Mouse (Mus musculus): Measurements from ENCODE around the gene Taf5. TPM values are rescaled to one million over a fixed set of nuclear protein-coding genes. Genes with fewer than 3 reads are reported as not detected.

Gene Taf5
- total RNA-seq (2021): 1 to 10 TPM; 5.2 to 5.8 TPM
- long read RNA-seq, experiment 1, transcript Taf5-201 (11 exons, 3,260 nt): major isoform, 9 of 14 reads
- long read RNA-seq, experiment 1, partial matches to known transcripts: 4 of 14 reads
- long read RNA-seq, experiment 1, other reads (novel, unspliced or antisense): 1 of 14 reads
- long read RNA-seq, experiment 2, transcript Taf5-201 (11 exons, 3,260 nt): major isoform, 9 of 10 reads
- long read RNA-seq, experiment 2, partial matches to known transcripts: 0 of 10 reads
- long read RNA-seq, experiment 2, other reads (novel, unspliced or antisense): 1 of 10 reads

- intact Hi-C loops (cut with DNase I): loop anchor here (2.0 kb wide), 1 partner anchor 16 kb away; the partner anchor contains the start of gene Pcgf6
- DNase-seq (ENCODE audit: low spot score in 2 of 2): peak; percentile 96 to 97
Measured at GRCm38 (mm10) chr19:47067096-47067882, at the start of gene Taf5. Gene Taf5 (plus strand): TSS chr19:47067746.

GRCm38 (mm10) chr19:47017831-47018230 is 49.7 kb upstream of the Taf5 start:
- DNase-seq (ENCODE audit: low spot score in 2 of 2): no peak
- intact Hi-C loops (cut with DNase I): no loop called here

DNA sequence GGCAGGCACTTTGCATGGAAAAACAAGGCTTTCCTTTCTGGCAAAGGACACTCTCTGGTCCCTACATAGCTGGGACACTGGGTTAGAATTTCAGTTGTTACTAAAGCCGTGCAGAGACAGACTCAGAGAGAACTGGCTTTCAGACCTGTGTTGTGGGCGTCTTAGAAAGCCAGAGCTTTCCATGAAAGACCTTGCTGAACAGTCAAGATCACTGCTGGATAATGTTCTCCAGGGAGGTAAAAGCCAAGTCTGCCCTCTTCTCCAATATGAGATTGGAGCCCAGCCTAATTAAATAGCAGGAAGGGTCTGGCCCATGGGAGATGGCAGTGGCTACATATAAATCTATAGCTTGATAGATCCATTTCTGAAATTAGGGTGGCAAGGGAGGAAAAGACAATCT is 49.2 kb upstream of the Taf5 start:
- DNase-seq (ENCODE audit: low spot score in 2 of 2): no peak
- intact Hi-C loops (cut with DNase I): no loop called here

DNA sequence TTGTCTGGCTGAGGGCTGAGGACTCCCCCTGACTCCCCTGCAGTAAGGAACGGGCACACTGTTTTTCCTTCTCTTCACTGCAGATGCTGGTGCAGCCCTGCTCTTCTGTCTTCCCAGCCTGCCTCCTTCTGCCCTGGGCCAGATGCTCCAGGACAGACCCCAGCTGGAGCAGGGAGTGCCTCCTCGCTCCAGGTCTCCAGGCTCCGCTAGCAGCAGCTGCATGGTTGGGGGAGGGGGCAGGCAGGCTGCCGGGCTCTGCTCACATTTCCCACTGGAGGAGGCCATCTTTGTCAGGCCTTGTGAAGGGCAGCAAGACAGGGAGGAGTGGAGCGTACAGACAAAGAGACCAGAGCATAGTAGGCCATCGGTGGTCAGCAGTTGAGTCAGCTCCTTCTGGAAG is 48.2 kb upstream of the Taf5 start:
- no peak for DNase-seq (ENCODE audit: low spot score in 2 of 2)
- intact Hi-C loops (cut with DNase I): no loop called here

DNA sequence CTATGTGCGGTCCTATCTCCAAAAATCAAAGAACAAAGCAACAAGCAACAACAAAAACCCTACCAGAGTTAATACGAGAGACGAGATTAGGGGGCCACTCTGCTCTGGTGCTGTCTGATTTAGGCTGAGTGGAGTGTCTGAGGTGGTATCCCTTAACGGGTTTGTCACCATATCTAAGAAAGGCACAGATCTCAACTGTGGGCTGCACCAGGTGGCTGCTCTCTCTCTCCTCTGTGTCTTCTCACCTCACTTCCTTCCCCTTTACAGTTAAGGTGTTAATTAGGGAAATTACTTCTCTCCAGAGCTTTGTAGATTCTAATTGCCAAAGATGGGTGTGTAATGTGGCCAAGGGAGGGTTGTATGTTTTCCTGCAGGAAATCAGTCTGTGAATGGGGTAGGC is 44.8 kb upstream of the Taf5 start:
- no peak for DNase-seq (ENCODE audit: low spot score in 2 of 2)
- intact Hi-C loops (cut with DNase I): no loop called here

DNA sequence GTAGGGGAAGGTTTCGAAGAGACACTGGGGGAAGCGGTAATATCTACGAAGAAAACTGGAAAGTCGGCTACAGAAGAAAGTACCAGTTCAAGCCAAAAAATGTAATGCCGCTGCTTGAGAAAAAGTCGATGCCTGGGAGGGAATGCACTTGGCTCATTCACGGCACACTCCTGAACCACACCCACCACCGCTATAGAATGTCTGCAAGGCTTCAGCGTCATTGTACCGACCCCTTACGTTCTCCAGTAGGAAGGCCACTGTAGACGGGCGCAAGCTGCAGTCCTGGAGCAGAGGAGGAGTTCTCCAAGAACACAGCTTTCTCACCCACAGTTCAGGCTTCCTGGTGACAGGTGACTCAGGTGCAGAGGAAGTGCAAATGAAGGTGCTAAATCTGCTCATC is 44.0 kb upstream of the Taf5 start:
- intact Hi-C loops (cut with DNase I): no loop called here
- no peak for DNase-seq (ENCODE audit: low spot score in 2 of 2)

- DNase-seq (ENCODE audit: low spot score in 2 of 2): peak in 1 of 2 experiments; percentile 70
- intact Hi-C loops (cut with DNase I): no loop called here
Measured at GRCm38 (mm10) chr19:47024954-47025353, 42.6 kb upstream of the Taf5 start.

GRCm38 (mm10) chr19:47026513-47026912 is 41.0 kb upstream of the Taf5 start:
- intact Hi-C loops (cut with DNase I): no loop called here
- no peak for DNase-seq (ENCODE audit: low spot score in 2 of 2)

DNA sequence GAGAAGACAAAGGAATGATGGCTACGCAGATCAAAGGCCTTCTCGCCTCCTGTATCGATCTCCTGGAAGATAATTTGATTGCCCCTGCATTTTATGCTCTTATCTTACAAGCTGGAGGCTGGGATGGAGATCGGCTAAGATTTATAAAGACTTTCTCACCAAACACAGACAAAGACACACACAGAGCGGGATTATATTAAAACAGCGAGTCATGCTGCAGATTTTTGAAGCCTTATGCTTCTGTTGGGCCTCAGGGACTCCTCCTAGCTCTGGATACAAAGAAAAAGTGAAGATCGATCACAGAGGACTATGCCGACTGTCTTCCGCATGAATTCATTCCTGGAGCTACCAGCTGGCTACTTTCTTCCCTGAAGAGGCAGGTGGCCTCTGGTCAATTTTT is 37.8 kb upstream of the Taf5 start:
- DNase-seq (ENCODE audit: low spot score in 2 of 2): no peak
- intact Hi-C loops (cut with DNase I): no loop called here

DNA sequence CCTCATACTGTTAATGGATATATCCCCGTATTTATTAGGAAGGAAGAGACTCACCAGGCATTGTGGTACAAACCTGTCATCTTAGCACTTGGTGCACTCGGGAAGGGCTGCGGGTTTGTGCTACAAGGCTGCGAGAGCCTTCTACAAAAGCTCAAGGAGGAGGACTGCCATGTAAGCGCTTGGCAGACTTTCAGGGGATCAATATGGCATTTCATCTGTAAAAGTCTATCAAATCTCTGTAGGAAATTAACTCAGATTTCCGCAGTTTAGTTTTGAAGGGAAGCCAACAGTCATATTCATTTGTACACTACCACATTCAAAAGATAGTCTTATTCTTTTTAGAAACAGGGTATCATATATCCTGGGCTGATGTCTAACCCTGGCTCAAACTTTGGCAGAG is 35.8 kb upstream of the Taf5 start:
- DNase-seq (ENCODE audit: low spot score in 2 of 2): no peak
- intact Hi-C loops (cut with DNase I): no loop called here

- DNase-seq (ENCODE audit: low spot score in 2 of 2): peak in 1 of 2 experiments; percentile 39
- intact Hi-C loops (cut with DNase I): no loop called here
Measured at GRCm38 (mm10) chr19:47034916-47035315, 32.6 kb upstream of the Taf5 start.

GRCm38 (mm10) chr19:47036596-47036995 is 30.9 kb upstream of the Taf5 start:
- no peak for DNase-seq (ENCODE audit: low spot score in 2 of 2)
- intact Hi-C loops (cut with DNase I): no loop called here

DNA sequence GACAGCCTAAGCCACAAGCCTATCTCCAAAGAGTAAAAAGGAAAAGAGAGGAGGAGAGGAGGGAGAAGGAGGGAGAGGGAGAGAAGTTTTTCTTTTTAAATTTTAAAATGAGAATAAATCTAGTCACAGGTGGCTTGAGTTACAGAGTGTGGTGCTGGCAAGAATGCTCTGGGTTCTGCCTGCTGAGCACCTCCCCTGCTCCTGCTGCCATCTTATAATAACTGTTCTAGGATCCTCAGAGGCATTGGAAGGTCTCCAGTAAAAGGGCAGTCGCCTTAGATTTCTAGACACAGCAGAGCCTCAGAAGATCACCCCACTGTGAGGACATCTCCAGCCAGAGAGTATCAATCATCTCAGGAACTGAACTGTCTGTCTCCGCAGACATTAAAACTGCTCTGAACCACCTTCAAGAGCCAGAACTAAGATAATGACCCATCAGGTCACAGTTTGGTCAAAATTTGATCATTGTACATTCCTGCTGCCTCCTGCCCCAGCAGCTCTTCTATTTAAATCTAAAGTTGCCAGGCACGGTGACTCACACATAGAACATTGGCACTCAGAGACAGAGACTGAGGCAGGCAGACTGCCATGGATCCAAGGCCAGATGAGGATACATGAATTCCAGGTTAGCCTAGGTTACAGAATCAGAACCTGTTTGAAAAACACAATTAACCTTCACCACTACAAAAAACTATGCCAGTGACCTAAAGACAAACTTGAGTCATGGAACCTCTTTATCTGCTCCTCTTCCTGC is 26.6 kb upstream of the Taf5 start:
- intact Hi-C loops (cut with DNase I): loop anchor here (5.0 kb wide), 1 partner anchor 164 kb away; no protein-coding TSS in a partner anchor
- DNase-seq (ENCODE audit: low spot score in 2 of 2): no peak

DNA sequence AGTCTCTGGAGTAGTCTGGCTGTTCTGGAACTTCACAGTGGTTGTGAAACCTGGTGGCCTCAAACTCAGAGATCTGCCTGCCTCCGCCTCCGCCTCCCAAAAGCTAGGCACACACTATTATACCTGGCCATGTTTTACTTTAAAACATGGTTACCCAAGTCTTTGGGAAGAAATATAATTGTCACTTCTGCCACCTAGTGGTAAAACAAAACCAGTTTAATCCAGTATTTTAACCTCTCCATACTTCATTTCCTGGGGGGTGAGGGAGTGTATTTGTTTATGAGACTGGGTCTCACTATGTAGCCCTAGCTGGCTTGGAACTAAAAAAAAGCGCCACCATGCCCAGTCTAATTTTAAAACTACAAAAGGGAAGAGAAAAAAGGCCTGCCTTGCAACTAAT is 23.9 kb upstream of the Taf5 start:
- DNase-seq (ENCODE audit: low spot score in 2 of 2): no peak
- intact Hi-C loops (cut with DNase I): loop anchor here (5.0 kb wide), 1 partner anchor 166 kb away; no protein-coding TSS in a partner anchor

GRCm38 (mm10) chr19:47046343-47046742 is 21.2 kb upstream of the Taf5 start:
- DNase-seq (ENCODE audit: low spot score in 2 of 2): no peak
- intact Hi-C loops (cut with DNase I): no loop called here

DNA sequence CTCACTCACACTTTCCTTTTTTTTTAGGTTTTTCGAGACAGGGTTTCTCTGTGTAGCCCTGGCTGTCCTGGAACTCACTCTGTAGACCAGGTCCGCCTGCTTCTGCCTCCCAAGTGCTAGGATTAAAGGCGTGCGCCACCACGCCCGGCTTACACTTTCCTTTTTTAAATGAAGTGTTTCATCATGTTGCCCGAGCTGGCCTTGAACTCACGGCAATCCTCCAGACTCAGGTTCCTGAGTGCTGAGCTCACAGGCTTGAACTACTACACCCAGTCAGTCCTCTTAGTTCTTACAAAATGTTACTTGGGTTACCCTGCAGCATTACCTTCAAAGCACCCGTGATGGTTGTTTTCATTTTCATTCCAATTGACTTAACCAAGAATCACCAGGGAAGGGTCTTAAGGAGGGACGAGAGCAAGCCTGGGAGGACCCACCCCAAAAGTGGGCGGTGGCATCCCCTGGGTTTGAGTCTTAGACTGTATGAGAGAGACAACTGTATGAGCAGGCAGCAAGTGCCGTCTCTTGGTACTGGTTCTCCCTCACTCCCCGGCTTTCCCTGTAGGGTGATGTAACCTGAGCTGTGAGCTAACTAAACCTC is 20.2 kb upstream of the Taf5 start:
- intact Hi-C loops (cut with DNase I): no loop called here

DNA sequence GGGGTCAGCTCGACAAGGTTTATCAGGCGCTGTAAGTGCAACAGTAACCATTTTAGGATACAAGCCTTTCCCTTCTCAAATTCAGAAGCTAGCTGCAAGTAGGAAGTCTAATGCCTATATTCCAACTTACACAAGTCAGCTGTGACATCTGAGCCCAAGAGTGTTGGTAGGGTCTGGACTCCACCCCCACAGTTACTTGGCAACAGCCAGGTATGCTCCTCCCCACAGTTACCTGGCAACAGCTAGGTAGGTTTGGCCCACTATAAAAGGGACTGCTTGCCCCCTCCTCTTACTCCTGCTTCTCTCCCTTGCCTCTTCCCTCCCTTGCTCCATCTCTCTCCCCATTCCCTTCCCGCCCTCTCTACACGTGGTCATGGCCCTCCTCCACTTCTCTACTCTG is 18.5 kb upstream of the Taf5 start:
- intact Hi-C loops (cut with DNase I): no loop called here
- DNase-seq (ENCODE audit: low spot score in 2 of 2): no peak

More for the DNA sequence above, 20.2 kb upstream of the Taf5 start:
- DNase-seq (ENCODE audit: low spot score in 2 of 2): no peak

DNA sequence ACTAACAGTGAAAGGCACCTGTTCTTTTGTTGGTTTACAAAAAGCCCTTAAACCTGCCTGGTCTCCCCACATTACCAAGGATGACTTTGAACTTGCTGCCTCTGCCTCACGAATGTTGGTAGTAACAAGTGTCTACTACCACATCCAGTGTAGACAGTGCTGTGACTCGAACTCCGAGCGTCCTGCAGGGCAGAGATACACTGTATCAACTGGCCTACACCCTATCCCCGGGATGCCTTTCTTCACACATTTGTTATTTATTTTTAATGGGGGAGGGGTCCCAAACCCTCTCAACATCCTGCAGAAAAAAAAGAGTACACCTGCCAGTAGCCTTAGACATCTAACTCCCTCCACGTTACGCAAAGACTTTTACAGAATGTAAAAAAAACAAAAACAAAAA is 17.7 kb upstream of the Taf5 start:
- no peak for DNase-seq (ENCODE audit: low spot score in 2 of 2)
- intact Hi-C loops (cut with DNase I): loop anchor here (2.0 kb wide), 1 partner anchor 17 kb away; the partner anchor contains the start of gene Taf5

DNA sequence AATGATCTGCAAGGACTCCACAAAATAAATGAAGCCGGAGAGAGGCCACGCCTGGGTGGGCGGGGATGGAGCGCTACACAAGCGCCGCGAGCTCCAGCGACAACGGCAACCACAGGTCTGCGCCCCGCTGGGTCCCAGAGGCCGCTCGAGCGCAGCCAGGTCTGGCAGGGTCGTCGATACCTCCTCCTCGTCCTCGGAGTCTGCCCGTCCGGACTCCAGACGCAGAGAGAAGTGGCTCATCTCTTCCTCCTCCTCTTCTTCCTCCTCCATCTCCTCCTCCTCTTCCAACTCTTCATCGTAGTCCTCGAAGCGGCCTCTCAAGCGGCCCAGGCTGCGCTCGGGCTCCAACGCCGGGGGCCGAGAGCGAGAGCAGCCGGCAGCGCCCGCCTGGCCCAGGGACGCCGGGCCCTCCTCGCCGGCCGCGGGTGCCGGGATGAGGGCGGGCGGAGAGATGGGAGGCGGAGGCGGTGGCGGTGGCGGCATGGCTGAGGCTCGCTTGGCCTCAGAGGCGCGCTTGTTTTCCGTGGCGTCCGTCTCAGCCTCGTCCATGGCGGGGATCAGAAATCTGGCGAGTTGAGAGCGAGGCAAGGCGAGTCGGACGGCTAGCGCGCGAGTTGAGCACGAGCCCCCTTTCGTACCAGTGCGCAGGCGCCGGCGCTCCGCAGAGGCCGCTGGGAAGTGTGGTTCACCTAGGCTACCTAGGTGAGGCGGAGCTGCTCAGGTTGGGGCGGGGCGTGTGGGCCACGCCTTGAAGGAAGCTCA is 17.1 kb upstream of the Taf5 start, which contains the start of gene Pcgf6:
Gene Pcgf6 (minus strand): TSS at position 636 of the 762 bp plus-strand sequence.
- intact Hi-C loops (cut with DNase I): loop anchor here (2.0 kb wide), 1 partner anchor 16 kb away; the partner anchor contains the start of gene Taf5

More for the DNA sequence above, 17.1 kb upstream of the Taf5 start, which contains the start of gene Pcgf6:
- peak; percentile 57 to 84 for DNase-seq (ENCODE audit: low spot score in 2 of 2)
